Mouse (Mus musculus) lung, postnatal 25 days (tissue): ENCODE data around the gene Ankfn1.
A peak's percentile ranks its signal among the peaks of the same experiment; 100 is the strongest.

ENCODE experiments used
- DNase-seq: peaks from one replicate; pipeline ENCODE4 v3.0.0; 2022; ENCODE audit warnings: low spot score

Gene Ankfn1

GRCm38 (mm10) chr11:89676922-89677321, 100.5 kb downstream of the Ankfn1 start:
- peak; percentile 9 for DNase-seq

- DNase-seq = no peak
Observed at GRCm38 (mm10) chr11:89673916-89674507, 103.4 kb downstream of the Ankfn1 start.

GRCm38 (mm10) chr11:89672510-89673085, 104.9 kb downstream of the Ankfn1 start:
- no peak for DNase-seq

- DNase-seq = no peak
Observed at GRCm38 (mm10) chr11:89665170-89665880, 112.1 kb downstream of the Ankfn1 start.

- DNase-seq = no peak
Observed at GRCm38 (mm10) chr11:89659048-89659447, 118.4 kb downstream of the Ankfn1 start.

GRCm38 (mm10) chr11:89656556-89656955, 120.9 kb downstream of the Ankfn1 start:
- DNase-seq = no peak

- no peak for DNase-seq
Observed at GRCm38 (mm10) chr11:89635740-89636139, 141.7 kb downstream of the Ankfn1 start.

- DNase-seq = no peak
Observed at GRCm38 (mm10) chr11:89631315-89631714, 146.1 kb downstream of the Ankfn1 start.

- no peak for DNase-seq
Observed at GRCm38 (mm10) chr11:89628562-89628961, 148.9 kb downstream of the Ankfn1 start.

- no peak for DNase-seq
Observed at GRCm38 (mm10) chr11:89627232-89627631, 150.2 kb downstream of the Ankfn1 start.

GRCm38 (mm10) chr11:89623698-89624445, 153.6 kb downstream of the Ankfn1 start:
- DNase-seq = no peak

- DNase-seq = no peak
Observed at GRCm38 (mm10) chr11:89619955-89620354, 157.5 kb downstream of the Ankfn1 start.

GRCm38 (mm10) chr11:89615806-89616205, 161.6 kb downstream of the Ankfn1 start:
- no peak for DNase-seq

GRCm38 (mm10) chr11:89611596-89611995, 165.9 kb downstream of the Ankfn1 start:
- no peak for DNase-seq

GRCm38 (mm10) chr11:89608071-89608470, 169.4 kb downstream of the Ankfn1 start:
- no peak for DNase-seq

GRCm38 (mm10) chr11:89607270-89607669, 170.2 kb downstream of the Ankfn1 start:
- DNase-seq = no peak

- no peak for DNase-seq
Observed at GRCm38 (mm10) chr11:89606346-89606745, 171.1 kb downstream of the Ankfn1 start.

- no peak for DNase-seq
Observed at GRCm38 (mm10) chr11:89602966-89603365, 174.5 kb downstream of the Ankfn1 start.

GRCm38 (mm10) chr11:89600921-89601515, 176.4 kb downstream of the Ankfn1 start:
- peak; percentile 4 for DNase-seq

GRCm38 (mm10) chr11:89590273-89590874, 187.1 kb downstream of the Ankfn1 start:
- no peak for DNase-seq

GRCm38 (mm10) chr11:89586341-89586740, 191.1 kb downstream of the Ankfn1 start:
- DNase-seq = no peak

GRCm38 (mm10) chr11:89579826-89580225, 197.6 kb downstream of the Ankfn1 start:
- no peak for DNase-seq
